Mouse (Mus musculus) hindbrain, postnatal 0 days (tissue): ENCODE measurements around the gene Cul9. TPM values are rescaled to one million over a fixed set of nuclear protein-coding genes. Genes with fewer than 3 reads are reported as not detected.

Experiments used
- ATAC-seq: fragments of 200-750 bp; cut with Nextera tagmentation; 2 replicates; pipeline ENCODE4 v1.8.0; 2017; ENCODE audit warnings: mild to moderate bottlenecking, moderate TSS enrichment, moderate library complexity
- DNase-seq: peaks from one replicate; pipeline ENCODE4 v3.0.0-alpha.2; 2015; ENCODE audit warnings: low spot score
- H3K27ac ChIP-seq: fragments of 300-500 bp; sonication (generic); 2 replicates; pipeline ENCODE4 v1.5.1; 2014; ENCODE audit warnings: mild to moderate bottlenecking
- H3K27me3 ChIP-seq: fragments of 300-500 bp; sonication (generic); 2 replicates; pipeline ENCODE4 v1.6.1; 2014; ENCODE audit warnings: low read length, mixed read lengths; ENCODE audit not compliant: insufficient read depth
- H3K36me3 ChIP-seq: fragments of 300-500 bp; sonication (generic); 2 replicates; pipeline ENCODE4 v1.6.1; 2014; ENCODE audit warnings: low read length, mixed read lengths; ENCODE audit not compliant: insufficient read depth
- H3K4me1 ChIP-seq: fragments of 300-500 bp; sonication (generic); 2 replicates; pipeline ENCODE4 v1.6.1; 2014; ENCODE audit warnings: antibody characterized with exemption, low read length, mixed read lengths; ENCODE audit not compliant: insufficient read depth
- H3K4me2 ChIP-seq: fragments of 300-500 bp; sonication (generic); 2 replicates; pipeline ENCODE4 v1.6.1; 2014; ENCODE audit warnings: low read depth, mild to moderate bottlenecking, low read length, moderate library complexity, mixed read lengths
- H3K4me3 ChIP-seq: fragments of 300-500 bp; sonication (generic); 2 replicates; pipeline ENCODE4 v1.5.1; 2014; ENCODE audit warnings: low read length
- H3K9ac ChIP-seq: fragments of 300-500 bp; sonication (generic); replicated peaks from 2 replicates; pipeline ENCODE4 v1.6.1; 2014; ENCODE audit warnings: mild to moderate bottlenecking, low read length, moderate library complexity, mixed read lengths
- H3K9me3 ChIP-seq: fragments of 300-500 bp; sonication (generic); 2 replicates; pipeline ENCODE4 v1.6.1; 2016; ENCODE audit warnings: low read length, mixed read lengths
- CTCF ChIP-seq: IDR thresholded peaks from 2 replicates; pipeline ENCODE4 v1.5.1; 2016; ENCODE audit warnings: antibody characterized with exemption, control low read depth, low read depth
- WGBS: fragments of 180-500 bp; shearing (Covaris S2); extraction: QIAGEN DNeasy Blood & Tissue Kit; methylation state at CpG from one replicate; pipeline ENCODE4 v1.1.7; 2014; 5-methylcytosine and 5-hydroxymethylcytosine counted together
- polyA plus RNA-seq: library from polyadenylated mRNA; unstranded; fragments of >200 nt; fragmentation: Nextera tagmentation; extraction: Ambion mirVana; gene quantifications from 2 replicates; pipeline ENCODE4 v1.2.1, GENCODE M21; 2015
- total RNA-seq: library from RNA; depleted of rRNA; stranded (reverse); fragments of >200 nt; gene quantifications from 2 replicates; pipeline ENCODE4 v1.2.3, GENCODE M21; 2014

Gene Cul9
- total and polyA plus RNA-seq, 2 experiments from 2014 or later = 12.2 to 58.2 TPM

DNA sequence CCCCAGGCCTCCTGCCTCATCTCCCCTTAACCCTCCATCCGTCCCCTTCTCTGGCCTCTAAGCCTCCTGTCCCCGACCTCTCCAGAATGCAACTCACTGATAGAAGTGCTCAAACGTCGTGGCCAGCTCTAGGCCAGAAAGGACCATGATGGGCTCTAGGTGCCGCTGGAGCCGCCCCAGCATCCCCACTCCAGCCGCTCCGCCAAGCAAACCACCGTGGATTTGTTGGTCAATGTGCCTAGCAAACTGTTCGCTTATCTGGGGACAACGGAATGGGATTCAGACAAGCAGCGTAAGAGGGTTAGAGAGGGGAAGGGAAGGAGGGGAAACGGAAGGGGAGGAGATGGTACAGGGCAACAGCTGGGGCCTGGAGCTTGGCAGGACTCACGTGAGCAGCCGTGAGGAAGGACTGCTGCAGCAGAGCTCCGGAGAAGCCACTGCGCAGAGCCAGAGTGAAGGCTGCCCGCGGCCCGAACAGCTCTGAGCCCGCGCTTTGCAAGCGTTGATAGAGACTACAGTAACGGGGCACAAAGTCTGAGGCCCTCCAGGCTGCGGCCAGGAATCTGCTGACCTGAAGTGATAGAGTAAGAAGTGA lies 25.7 kb downstream of the Cul9 start:
- Histone ChIP-seq H3K4me2 (0 out of 2 replicates have a peak overlapping the region, but pooled peaks have one; percentile 8), H3K36me3 (peaks cover 12% of the 10 kb centered on the region), H3K4me1 (no peaks in the 10 kb centered on the region), H3K27ac (no peak overlapping the region), H3K27me3 (no peaks in the 10 kb centered on the region), H3K9me3 (no peaks in the 10 kb centered on the region), H3K4me3 (no peak overlapping the region), H3K9ac (no peak overlapping the region)
- DNase-seq (no peak), ATAC-seq (peak; percentile 36; the same call in 1 of the 2 replicates)
- no peak for TF ChIP-seq CTCF
- whole genome bisulfite sequencing = 49% methylated on average over 25 of the region's 25 CpGs

DNA sequence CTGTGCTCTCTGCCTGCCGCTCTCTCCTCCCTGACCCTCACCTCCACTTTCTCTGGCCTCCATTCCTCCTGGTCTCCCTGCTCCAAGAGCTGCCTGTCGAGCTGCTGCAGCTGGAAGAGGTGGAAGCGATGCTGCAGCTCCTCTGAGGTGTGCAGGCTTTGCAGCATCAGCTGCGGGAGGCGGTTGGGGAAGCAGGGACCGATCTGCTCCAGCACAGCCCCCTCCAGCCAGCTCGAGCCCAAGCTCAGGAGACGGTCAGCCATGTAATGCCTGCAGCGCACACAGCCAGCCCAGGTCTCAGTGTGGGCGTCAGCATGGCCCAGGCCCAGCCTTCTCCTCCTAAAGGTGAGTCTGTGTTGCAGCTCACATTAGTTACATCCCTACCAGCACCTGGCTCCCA lies 26.2 kb downstream of the Cul9 start:
- TF ChIP-seq CTCF = no peak
- Histone ChIP-seq H3K36me3 (peaks cover 9% of the 10 kb centered on the region), H3K4me1 (no peaks in the 10 kb centered on the region), H3K27ac (no peak overlapping the region), H3K4me3 (no peak overlapping the region), H3K27me3 (no peaks in the 10 kb centered on the region), H3K9ac (no peak overlapping the region), H3K9me3 (no peaks in the 10 kb centered on the region), H3K4me2 (0 out of 2 replicates have a peak overlapping the region, but pooled peaks have one; percentile 8)
- no peak for DNase-seq
- 60% methylated on average over 10 of the region's 10 CpGs for WGBS
- no peak for ATAC-seq

DNA sequence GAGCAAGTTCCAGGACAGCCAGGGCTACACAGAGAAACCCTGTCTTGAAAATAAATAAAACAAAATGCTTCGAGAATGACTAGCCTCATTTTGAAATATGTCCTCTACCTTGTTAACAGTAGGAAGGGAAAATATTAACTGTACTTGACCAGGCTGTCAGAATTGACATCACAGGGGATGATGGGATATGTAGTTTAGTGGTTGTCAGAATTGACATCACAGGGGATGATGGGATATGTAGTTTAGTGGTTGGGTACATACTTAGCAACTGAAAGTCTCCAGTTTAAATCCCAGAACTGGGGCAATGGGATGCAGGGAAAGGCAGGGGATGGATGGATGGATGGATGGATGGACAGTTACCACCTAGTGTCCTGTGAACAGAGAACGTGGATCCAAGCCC lies 32.9 kb downstream of the Cul9 start:
- Histone ChIP-seq H3K9ac (no peak overlapping the region), H3K4me1 (no peaks in the 10 kb centered on the region), H3K4me2 (no peak overlapping the region), H3K9me3 (no peaks in the 10 kb centered on the region), H3K36me3 (peaks cover 7% of the 10 kb centered on the region; the same call in 1 of the 2 replicates), H3K27me3 (no peaks in the 10 kb centered on the region), H3K4me3 (no peak overlapping the region), H3K27ac (no peak overlapping the region)
- TF ChIP-seq CTCF = no peak
- peak; percentile 34 for DNase-seq
- 62% methylated on average over 2 of the region's 2 CpGs for WGBS
- ATAC-seq = no peak

DNA sequence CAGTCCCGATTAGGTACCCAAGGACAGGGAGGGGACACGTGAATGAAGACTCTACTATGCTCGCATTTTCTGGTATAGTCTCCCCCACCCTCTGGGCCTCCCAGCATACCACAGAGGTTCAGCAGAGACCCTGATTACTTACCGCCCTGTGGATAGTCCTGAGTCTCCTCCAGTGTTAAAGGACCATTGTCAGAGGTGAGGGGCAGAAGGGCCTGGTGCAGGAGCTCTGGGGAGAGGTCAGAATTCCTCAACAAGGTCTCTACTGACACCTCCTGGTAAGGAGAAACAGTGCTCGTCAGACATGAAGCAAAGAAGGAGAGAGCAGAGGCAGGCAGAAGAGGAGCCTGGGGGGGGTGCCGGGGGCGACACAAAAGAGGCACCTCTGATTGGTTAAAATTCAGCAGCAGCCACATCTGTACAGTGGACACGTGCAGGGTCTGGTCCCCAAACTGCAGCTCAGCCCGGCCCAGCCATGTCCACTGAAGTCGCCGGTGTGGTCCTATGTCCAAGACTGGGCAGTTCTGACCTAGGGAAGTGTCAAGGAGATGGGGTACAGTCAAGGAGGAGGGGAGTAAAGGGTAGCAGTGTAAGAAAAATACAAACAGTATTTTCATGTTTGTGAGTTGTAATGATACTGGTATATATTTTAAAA lies 35.0 kb downstream of the Cul9 start:
- H3K4me1 ChIP-seq = no peaks in the 10 kb centered on the region
- H3K4me2 ChIP-seq = no peak overlapping the region
- no peak overlapping the region for H3K9ac ChIP-seq
- 58% methylated on average over 11 of the region's 11 CpGs for WGBS
- peak; percentile 65 for TF ChIP-seq CTCF
- H3K9me3 ChIP-seq = no peaks in the 10 kb centered on the region
- H3K36me3 ChIP-seq = peaks cover 15% of the 10 kb centered on the region
- H3K27me3 ChIP-seq = no peaks in the 10 kb centered on the region
- H3K4me3 ChIP-seq = no peak overlapping the region
- peak; percentile 49 for DNase-seq
- peak; percentile 57 for ATAC-seq
- no peak overlapping the region for H3K27ac ChIP-seq

DNA sequence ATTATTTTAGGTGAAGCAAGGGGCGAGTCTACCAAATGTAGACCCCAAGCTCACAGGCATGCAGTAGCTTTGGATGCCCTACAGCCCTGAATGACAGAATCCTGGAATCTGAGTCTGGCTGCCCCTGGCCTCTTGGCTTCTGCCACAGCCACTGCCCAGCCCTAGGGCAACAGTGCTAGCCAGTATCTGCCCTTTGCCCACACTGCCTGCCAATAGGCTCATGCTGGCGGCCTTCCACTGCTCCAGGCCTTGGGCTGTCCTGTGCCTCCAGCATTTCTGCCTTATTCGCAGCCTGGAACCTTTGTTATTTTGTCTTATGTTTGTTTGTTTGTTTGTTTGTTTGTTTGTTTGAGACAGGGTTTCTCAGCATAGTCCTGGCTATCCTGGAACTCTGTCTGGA lies 40.6 kb downstream of the Cul9 start:
- Histone ChIP-seq H3K36me3 (peaks cover 16% of the 10 kb centered on the region), H3K27me3 (no peaks in the 10 kb centered on the region), H3K4me3 (no peak overlapping the region), H3K4me1 (no peaks in the 10 kb centered on the region), H3K9ac (no peak overlapping the region), H3K9me3 (no peaks in the 10 kb centered on the region), H3K27ac (no peak overlapping the region), H3K4me2 (no peak overlapping the region)
- DNase-seq = no peak
- no peak for ATAC-seq
- no peak for TF ChIP-seq CTCF
- 85% methylated on average over 3 of the region's 3 CpGs for WGBS

DNA sequence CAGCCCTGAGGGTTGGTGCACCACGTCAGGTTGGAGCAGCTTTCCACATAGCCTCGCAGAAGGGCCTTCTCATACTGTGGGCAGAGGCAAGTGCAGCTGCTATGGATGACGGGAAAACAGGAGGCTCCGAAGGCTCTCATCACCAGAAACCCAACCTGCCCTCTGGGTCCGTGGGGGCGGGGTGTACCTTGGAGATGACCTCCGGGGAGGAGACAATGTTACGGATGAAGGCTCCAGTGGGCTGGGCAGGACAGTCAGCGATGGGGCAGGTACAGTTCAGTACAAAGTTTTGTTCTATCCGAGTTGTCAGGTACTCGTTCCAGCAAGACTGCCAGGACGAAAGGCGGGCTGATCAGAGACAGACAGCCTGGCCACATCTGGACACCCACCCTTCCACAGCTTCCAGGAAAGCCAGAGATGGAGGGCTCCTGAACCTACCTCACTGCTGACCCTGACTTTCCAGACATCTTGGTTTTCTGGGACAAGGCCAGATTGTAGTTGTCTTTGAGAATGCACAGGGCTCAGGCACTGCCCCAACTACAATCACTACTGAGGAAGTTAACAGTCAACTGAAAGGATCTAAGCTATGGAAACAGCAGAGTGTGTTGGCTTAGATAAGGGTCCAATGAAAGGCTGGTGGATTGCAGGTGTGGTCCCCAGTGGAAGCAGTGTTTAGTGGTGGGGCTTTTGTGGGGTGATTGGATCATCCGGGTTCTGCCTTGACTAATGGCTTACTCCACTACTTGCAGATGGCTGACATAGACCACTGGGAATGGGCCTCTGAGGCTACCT lies 42.1 kb downstream of the Cul9 start:
- Histone ChIP-seq H3K9me3 (no peaks in the 10 kb centered on the region), H3K27ac (no peak overlapping the region), H3K36me3 (peaks cover 14% of the 10 kb centered on the region), H3K4me2 (no peak overlapping the region), H3K4me1 (no peaks in the 10 kb centered on the region), H3K27me3 (no peaks in the 10 kb centered on the region), H3K4me3 (no peak overlapping the region), H3K9ac (no peak overlapping the region)
- no peak for ATAC-seq
- WGBS = 76% methylated on average over 14 of the region's 14 CpGs
- TF ChIP-seq CTCF = no peak
- no peak for DNase-seq
